Mouse (Mus musculus): ENCODE measurements around the gene Exoc6.

Exoc6 gene

GRCm38 (mm10) chr19:37569186-37569754 lies 19.1 kb downstream of the Exoc6 start:
- ATAC-seq (ENCODE audit: insufficient number of reproducible peaks, low FRiP score, low TSS enrichment), result no peak

DNA sequence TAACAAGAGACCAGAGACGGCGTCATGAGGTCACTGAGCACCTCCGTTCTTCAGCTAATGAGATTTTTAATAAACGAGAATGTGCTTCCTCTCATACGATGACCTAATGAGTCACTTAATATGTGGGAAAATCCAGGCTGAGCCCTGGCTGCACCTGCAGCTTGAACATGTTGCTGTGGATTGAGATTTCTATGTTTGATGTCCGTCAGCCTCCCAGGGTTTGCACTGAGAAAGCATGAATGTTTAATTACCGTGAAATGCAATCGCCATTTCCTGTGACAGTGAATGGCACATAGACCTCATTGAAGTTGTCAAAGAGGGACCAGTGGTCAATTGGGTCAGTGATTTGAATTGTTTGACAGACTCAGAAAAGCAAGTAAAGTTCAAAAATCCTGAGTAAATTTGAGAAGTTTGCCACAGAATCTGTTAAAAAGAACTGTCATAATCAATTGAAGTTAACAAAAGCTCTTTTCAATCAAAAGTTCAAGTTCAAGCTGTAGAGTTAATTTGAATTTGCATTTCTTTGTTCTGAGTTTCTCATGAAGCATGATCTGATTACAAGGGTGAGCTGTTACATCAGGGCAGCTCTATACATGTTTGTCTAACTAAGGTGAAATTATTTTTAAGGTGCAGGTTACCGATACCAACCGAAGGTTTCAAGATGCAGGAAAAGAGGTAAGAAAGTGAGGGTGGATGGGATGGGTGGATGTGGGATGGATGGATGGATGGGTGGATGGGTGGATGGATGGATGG lies 20.9 kb downstream of the Exoc6 start:
- no peak for ATAC-seq (ENCODE audit: insufficient number of reproducible peaks, low FRiP score, low TSS enrichment)

DNA sequence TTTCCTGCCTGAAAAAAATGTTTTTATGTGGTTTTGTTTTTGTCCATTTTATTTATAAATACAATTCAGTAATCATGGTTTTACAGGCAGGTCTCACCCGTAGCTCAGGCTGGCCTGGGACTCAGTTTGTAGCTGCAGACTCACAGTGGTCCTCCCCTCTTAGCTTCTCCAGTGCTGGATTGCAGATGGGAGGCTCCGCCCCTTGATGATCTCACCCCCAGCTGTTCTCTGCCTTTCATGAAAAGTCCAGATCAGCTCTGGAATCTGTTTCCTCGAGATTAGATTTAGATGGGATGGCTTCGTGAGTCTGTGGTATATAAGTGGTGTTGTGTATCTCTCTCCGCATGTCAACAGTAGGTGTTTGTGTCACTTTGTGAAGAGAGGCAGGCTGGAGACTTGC lies 24.6 kb downstream of the Exoc6 start:
- ATAC-seq (ENCODE audit: insufficient number of reproducible peaks, low FRiP score, low TSS enrichment), result no peak

GRCm38 (mm10) chr19:37579607-37580006 lies 29.4 kb downstream of the Exoc6 start:
- ATAC-seq (ENCODE audit: insufficient number of reproducible peaks, low FRiP score, low TSS enrichment), result no peak

DNA sequence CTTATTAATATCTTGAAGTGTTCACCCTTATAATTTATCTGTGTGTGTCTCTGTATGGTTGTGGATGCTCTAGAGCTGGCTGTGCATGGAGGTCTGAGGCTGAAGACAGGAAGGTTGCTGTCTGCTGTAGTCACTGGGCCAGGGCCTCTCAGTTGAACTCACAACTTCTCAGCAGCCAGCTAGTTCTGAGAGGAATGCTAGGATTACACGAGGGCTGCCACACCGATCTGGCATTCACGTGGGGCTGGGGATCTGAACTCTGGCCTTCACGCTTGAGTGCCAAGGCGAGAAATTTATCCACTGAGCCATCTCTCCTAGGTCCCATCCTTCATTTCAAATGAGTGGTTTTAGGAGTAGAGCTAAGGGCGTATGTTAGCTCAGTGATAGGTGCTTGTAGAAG lies 30.2 kb downstream of the Exoc6 start:
- no peak for ATAC-seq (ENCODE audit: insufficient number of reproducible peaks, low FRiP score, low TSS enrichment)

GRCm38 (mm10) chr19:37585210-37585609 lies 35.0 kb downstream of the Exoc6 start:
- no peak for ATAC-seq (ENCODE audit: insufficient number of reproducible peaks, low FRiP score, low TSS enrichment)

- no peak for ATAC-seq (ENCODE audit: insufficient number of reproducible peaks, low FRiP score, low TSS enrichment)
Observed at GRCm38 (mm10) chr19:37585684-37586083, 35.5 kb downstream of the Exoc6 start.

DNA sequence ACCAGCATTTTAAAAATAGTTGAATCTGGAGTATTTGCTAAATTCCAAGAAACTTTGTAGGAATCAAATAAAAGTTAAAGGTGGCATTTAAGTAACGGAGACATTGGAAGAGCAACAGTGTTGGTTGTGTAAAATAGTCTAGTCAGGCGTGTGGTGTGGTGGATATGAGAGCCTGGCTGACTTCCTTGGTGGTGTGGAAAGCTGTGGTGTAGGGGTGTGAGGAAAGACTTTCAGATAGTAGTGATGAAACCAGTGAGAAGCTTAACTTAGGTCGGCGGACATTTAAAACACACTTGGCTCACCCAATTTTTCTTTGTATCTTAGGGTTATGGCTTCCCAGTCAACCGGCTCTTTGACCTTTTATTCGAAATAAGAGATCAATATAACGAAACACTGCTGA lies 40.3 kb downstream of the Exoc6 start:
- ATAC-seq (ENCODE audit: insufficient number of reproducible peaks, low FRiP score, low TSS enrichment), result no peak

DNA sequence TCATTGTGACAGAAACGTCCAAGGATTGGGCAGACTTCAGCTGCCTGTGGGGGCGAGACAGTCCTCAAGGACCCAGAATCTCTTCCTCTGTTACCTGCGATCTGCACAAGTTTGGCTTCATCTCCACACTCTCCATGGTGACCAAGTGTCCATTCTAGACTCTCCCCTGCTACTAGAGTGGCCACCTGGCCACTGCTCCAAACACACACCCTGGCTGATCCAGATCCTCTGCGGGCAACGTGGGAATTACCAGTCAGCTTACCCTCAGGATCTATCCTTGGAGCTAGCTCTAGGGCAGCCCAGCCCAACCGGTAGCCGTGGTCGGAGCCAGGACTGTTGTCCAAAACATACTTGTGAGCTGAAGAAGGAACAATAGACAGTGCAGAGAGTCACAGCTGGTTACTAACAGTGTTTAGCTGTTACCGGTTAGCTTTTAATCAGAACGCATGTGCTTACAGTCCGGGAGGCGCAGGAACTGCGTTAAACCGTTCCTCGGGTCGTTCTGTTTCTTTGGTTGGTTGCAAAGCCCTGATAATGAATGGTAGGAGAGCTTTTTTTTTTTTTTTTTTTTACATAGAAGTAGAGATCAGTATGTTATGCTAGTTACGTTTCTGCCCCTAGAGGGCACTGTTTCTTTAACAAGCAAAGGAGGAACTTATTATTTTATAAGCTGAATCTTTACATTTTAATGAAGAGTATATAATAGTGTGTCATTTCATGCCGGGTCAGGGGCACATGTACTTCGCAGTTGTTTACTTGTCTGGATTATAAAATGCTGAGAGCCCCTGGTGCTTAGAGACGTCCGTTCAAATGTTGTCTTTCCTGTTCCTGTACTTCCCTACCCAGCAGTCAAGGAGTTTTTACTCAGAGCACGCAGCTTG lies 52.0 kb downstream of the Exoc6 start:
- 0 out of 2 replicates have a peak, but pooled peaks have one; percentile 26 for ATAC-seq (ENCODE audit: insufficient number of reproducible peaks, low FRiP score, low TSS enrichment)

DNA sequence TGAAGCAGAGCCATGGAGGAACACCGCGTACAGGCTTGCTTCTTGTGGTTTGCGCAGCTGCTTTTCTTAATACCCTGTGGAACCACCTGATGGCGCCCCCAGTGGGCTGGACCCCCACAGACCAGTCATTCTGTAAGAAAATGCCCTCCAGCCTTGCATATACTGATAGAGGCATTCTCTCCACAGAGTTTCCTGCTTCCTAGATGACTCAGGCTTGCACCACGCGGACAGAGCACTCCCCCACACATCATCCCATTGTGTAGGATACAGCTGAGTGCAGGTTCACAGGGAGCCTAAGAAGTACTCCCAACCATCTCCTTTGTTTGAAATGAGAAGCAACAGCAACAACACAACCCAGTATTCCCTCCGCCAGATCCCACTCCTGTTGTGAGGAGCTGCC lies 59.8 kb downstream of the Exoc6 start:
- ATAC-seq (ENCODE audit: insufficient number of reproducible peaks, low FRiP score, low TSS enrichment), result no peak

- ATAC-seq (ENCODE audit: insufficient number of reproducible peaks, low FRiP score, low TSS enrichment), result no peak
Observed at GRCm38 (mm10) chr19:37612893-37613292, 62.7 kb downstream of the Exoc6 start.

GRCm38 (mm10) chr19:37615039-37615630 lies 64.9 kb downstream of the Exoc6 start:
- ATAC-seq (ENCODE audit: insufficient number of reproducible peaks, low FRiP score, low TSS enrichment), result no peak

DNA sequence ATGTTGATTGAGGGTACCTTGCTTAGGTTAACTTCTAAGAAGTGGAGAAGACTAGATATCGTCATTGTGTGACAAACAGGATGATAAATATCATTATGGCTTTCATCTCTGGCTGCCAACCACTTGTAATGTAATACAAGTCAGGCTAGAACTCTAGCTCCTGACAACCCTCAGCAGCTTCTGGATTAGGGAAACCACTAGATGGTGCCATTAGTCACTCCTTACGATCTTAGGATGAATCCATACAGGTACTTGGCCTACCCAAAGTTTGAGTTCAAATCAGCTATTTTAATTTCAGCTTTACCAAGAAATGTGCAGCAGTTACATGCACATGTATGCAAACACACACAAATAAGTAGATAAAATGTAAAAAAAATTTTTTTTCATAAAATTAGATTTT lies 97.8 kb downstream of the Exoc6 start:
- no peak for ATAC-seq (ENCODE audit: insufficient number of reproducible peaks, low FRiP score, low TSS enrichment)

GRCm38 (mm10) chr19:37650526-37650925 lies 100.3 kb downstream of the Exoc6 start:
- ATAC-seq (ENCODE audit: insufficient number of reproducible peaks, low FRiP score, low TSS enrichment), result no peak

- no peak for ATAC-seq (ENCODE audit: insufficient number of reproducible peaks, low FRiP score, low TSS enrichment)
Observed at GRCm38 (mm10) chr19:37654012-37654411, 103.8 kb downstream of the Exoc6 start.

GRCm38 (mm10) chr19:37656441-37656840 lies 106.2 kb downstream of the Exoc6 start:
- ATAC-seq (ENCODE audit: insufficient number of reproducible peaks, low FRiP score, low TSS enrichment), result no peak

- ATAC-seq (ENCODE audit: insufficient number of reproducible peaks, low FRiP score, low TSS enrichment), result no peak
Observed at GRCm38 (mm10) chr19:37665256-37665655, 115.0 kb downstream of the Exoc6 start.

DNA sequence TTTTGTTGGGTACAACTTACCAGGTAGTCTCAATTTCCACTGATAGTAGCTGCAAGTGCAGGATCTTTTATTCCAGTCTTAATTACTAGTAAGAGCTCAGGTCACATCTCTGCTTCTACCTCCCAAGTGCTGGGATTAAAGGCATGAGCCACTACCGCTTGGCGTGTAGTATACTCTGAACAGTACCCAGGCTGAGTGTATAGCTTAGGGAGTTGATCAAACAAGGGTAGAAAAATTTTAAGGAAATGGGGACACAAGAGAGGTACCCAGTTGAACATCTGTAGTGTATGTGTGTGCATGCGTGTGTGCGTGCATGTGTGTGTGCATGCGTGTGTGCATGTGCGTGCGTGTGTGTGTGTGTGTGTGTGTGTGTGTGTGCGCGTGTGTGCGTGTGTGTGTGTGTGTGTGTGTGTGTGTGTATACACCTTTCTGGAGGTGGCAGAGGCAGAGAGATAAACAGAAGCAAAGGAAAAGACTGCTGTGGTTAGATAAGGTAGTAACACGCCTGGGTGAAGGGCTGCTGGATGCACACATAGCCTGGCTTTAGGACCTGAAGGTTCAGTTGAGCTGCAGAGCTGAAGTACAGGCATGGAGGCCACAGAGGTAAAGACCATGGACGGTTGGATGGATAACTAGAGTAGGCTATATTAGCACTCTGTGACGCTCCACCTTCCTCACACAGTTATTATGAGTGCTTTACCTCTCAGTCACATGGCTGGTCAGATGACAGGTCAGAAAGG lies 117.8 kb downstream of the Exoc6 start:
- ATAC-seq (ENCODE audit: insufficient number of reproducible peaks, low FRiP score, low TSS enrichment), result no peak

DNA sequence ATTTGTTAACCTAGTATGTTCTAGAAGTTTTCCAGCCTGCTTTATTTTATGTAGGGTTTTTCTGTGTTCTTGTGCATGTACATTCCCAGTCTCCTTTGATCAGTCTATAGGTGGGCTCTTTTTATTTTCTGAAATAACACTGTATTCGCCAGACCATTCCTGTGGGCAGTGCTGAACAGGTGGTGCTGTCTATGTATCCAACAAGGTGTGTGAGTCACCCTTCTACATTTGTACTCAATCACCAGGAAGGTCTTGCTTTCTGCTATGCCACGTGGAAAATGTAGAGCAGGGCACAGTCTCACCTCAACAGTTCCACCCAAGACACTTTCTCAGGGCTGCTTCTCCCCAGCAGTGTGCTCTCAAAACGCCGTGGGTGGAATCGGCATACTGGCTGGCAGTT lies 118.4 kb downstream of the Exoc6 start:
- ATAC-seq (ENCODE audit: insufficient number of reproducible peaks, low FRiP score, low TSS enrichment), result no peak

DNA sequence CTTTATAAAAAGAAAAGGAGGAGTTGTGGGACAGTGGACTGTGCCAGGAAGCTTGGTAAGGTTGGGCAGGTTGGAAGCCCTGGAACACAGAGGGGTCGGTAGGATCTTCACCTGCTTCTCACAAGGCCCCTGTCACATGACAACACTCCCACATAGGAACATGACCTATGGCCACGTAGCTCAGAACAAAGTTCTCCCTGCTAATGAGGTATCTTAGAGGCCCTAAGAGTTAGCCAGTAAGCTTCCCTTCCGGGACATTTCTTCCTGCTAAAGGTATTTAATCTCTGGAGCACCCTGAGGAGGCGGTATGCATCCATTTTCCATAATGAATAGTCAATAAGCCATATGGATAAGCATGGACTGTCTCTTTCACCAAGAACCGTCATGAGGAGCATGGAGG lies 119.3 kb downstream of the Exoc6 start:
- no peak for ATAC-seq (ENCODE audit: insufficient number of reproducible peaks, low FRiP score, low TSS enrichment)

Data from cerebellum, adult (tissue).